Mouse (Mus musculus) liver, postnatal 0 days (tissue): ENCODE data around the gene Pcdh7.

Source experiments
- CTCF ChIP-seq: sonication (generic); IDR thresholded peaks from 2 replicates; pipeline ENCODE4 v1.5.1; 2016; ENCODE audit warnings: antibody characterized with exemption, low read depth
- EP300 ChIP-seq: IDR thresholded peaks from 2 replicates; pipeline ENCODE4 v1.6.1; 2016; ENCODE audit warnings: antibody characterized with exemption, low read depth, mild to moderate bottlenecking

GRCm38 (mm10) chr5:57779951-57780350 lies 62.2 kb downstream of the Pcdh7 start:
- TF ChIP-seq CTCF (no peak), EP300 (no peak)
